Mouse (Mus musculus) heart, embryonic 16.5 days (tissue): ENCODE data around the gene Shank2. TPM values are rescaled to one million over a fixed set of nuclear protein-coding genes. Genes with fewer than 3 reads are reported as not detected.

Experiments used
- ATAC-seq: fragments of 200-750 bp; cut with Nextera tagmentation; replicated peaks from 2 replicates; pipeline ENCODE4 v1.8.0; 2017; ENCODE audit warnings: moderate number of reproducible peaks; ENCODE audit not compliant: insufficient read depth, low FRiP score; ENCODE audit errors: extremely low read depth
- H3K27ac ChIP-seq: fragments of 300-500 bp; sonication (generic); 2 replicates; pipeline ENCODE4 v1.5.1; 2014; ENCODE audit warnings: mild to moderate bottlenecking, low read length, control low read depth, moderate library complexity
- H3K27me3 ChIP-seq: fragments of 300-500 bp; sonication (generic); 2 replicates; pipeline ENCODE4 v1.6.1; 2014; ENCODE audit warnings: low read length, mixed read lengths; ENCODE audit not compliant: control insufficient read depth, insufficient read depth
- H3K36me3 ChIP-seq: fragments of 300-500 bp; sonication (generic); 2 replicates; pipeline ENCODE4 v1.6.1; 2014; ENCODE audit not compliant: control insufficient read depth, insufficient read depth
- H3K4me1 ChIP-seq: fragments of 300-500 bp; sonication (generic); 2 replicates; pipeline ENCODE4 v1.6.1; 2014; ENCODE audit warnings: low read length, mixed read lengths; ENCODE audit not compliant: control insufficient read depth, insufficient read depth
- H3K4me2 ChIP-seq: fragments of 300-500 bp; sonication (generic); 2 replicates; pipeline ENCODE4 v1.6.1; 2014; ENCODE audit warnings: low read depth, mild to moderate bottlenecking, control low read depth, low read length
- H3K4me3 ChIP-seq: fragments of 300-500 bp; sonication (generic); 2 replicates; pipeline ENCODE4 v1.5.1; 2014; ENCODE audit warnings: mild to moderate bottlenecking, control low read depth, low read length
- H3K9ac ChIP-seq: fragments of 300-500 bp; sonication (generic); 2 replicates; pipeline ENCODE4 v1.6.1; 2014; ENCODE audit warnings: low read length, control low read depth
- H3K9me3 ChIP-seq: fragments of 300-500 bp; sonication (generic); replicated peaks from 2 replicates; pipeline ENCODE4 v1.6.1; 2016; ENCODE audit warnings: low read length; ENCODE audit not compliant: control insufficient read depth
- WGBS: fragments of 180-500 bp; shearing (Covaris S2); extraction: QIAGEN DNeasy Blood & Tissue Kit; methylation state at CpG from one replicate; pipeline ENCODE4 v1.1.7; 2014; 5-methylcytosine and 5-hydroxymethylcytosine counted together
- polyA plus RNA-seq: library from polyadenylated mRNA; unstranded; fragments of >200 nt; fragmentation: Nextera tagmentation; extraction: Ambion mirVana; gene quantifications from 2 replicates; pipeline ENCODE4 v1.2.1, GENCODE M21; 2015

Gene Shank2
- polyA plus RNA-seq, 1 experiment from 2014 or later: 0.79 TPM

DNA sequence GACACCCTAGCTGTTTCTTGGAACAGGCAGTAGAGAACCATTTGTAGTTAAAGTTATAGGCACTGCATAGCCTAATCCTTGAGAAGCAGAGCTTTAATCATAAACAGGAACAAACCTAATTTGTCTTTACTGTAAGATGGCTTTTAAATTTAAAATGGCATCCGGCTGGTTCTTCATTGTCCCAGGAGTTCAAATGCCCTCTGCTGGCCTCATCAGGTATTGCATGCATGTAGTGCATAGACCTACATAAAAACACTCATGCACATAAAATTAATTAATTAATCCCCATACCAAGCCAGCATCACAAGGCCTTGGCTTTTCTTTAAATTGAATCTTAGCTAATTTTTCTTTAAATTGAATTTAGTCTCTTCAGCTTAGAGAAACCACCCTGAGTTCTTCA lies 76.9 kb downstream of the Shank2 start:
- H3K4me3 ChIP-seq: no peak overlapping the region
- H3K9me3 ChIP-seq: peaks cover 2% of the 10 kb centered on the region; the same call in 1 of the 2 replicates
- 79% methylated on average over 1 of the region's 1 CpGs for WGBS
- no peak overlapping the region for H3K4me2 ChIP-seq
- H3K4me1 ChIP-seq: no peaks in the 10 kb centered on the region
- no peaks in the 10 kb centered on the region for H3K36me3 ChIP-seq
- H3K9ac ChIP-seq: no peak overlapping the region
- H3K27me3 ChIP-seq: no peaks in the 10 kb centered on the region
- H3K27ac ChIP-seq: no peak overlapping the region
- ATAC-seq: no peak

DNA sequence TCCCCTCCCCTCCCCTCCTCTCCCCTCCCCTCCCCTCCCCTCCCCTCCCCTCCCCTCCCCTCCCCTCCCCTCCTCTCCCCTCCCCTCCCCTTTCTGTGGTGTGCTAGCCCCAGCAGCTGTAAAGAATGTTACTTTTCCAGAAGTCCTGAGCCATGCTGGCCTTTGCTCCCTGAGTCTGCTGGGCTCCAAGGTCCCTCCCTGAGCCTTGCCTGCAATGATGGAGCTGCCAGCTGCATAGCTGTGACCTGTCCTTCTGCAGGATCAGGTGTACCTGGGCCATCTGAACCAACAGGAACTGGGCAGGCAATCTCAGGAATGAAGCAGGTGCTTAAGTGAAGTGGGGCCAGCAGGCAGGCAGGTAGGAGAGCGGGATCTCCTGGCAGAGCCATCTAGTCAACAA lies 78.1 kb downstream of the Shank2 start:
- H3K9ac ChIP-seq: no peak overlapping the region
- 95% methylated on average over 1 of the region's 1 CpGs for WGBS
- H3K27me3 ChIP-seq: no peaks in the 10 kb centered on the region
- no peak overlapping the region for H3K4me3 ChIP-seq
- peaks cover 2% of the 10 kb centered on the region; the same call in 1 of the 2 replicates for H3K9me3 ChIP-seq
- no peak overlapping the region for H3K4me2 ChIP-seq
- H3K27ac ChIP-seq: no peak overlapping the region
- H3K4me1 ChIP-seq: no peaks in the 10 kb centered on the region
- no peak for ATAC-seq
- H3K36me3 ChIP-seq: no peaks in the 10 kb centered on the region

DNA sequence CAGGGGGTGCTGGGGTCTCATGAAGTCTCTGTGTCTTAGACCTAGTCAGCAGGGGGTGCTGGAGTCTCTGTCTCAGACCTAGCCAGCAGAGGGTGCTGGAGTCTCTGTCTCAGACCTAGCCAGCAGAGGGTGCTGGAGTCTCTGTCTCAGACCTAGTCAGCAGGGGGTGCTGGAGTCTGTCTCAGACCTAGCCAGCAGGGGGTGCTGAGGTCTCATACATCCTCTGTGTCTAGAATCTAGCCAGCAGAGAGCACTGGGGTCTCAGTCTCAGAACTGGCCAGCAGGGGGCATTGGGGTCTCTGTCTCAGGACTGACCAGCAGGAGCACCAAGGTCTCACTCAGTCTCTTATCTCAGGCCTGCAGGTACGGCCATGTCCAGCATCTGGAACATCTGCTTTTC lies 79.7 kb downstream of the Shank2 start:
- Histone ChIP-seq H3K36me3 (no peaks in the 10 kb centered on the region), H3K4me3 (no peak overlapping the region), H3K4me2 (no peak overlapping the region), H3K4me1 (no peaks in the 10 kb centered on the region), H3K9me3 (peaks cover 2% of the 10 kb centered on the region; the same call in 1 of the 2 replicates), H3K27ac (no peak overlapping the region), H3K9ac (no peak overlapping the region), H3K27me3 (no peaks in the 10 kb centered on the region)
- no peak for ATAC-seq
- WGBS: 67% methylated on average over 1 of the region's 1 CpGs

DNA sequence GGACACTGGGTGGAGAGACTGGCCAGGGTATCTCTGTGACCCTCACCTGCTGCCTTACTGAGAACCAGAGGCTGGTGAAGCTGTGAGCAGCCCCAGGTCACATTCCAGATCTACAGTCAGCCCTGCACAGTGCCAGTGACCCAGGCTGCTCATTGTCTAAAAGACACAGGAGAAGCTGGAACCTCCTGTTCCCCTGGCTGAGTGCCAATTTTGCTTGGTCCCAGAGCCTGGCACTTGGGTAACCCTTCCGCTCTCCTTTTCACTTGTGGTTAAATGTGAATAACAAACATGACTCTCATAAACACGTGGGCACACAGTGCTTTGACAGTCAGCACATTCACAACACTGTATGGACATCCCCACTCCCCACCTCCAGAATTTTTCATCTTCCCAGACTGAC lies 80.2 kb downstream of the Shank2 start:
- Histone ChIP-seq H3K9ac (no peak overlapping the region), H3K9me3 (peaks cover 2% of the 10 kb centered on the region; the same call in 1 of the 2 replicates), H3K4me2 (no peak overlapping the region), H3K27ac (no peak overlapping the region), H3K4me3 (no peak overlapping the region), H3K36me3 (no peaks in the 10 kb centered on the region), H3K27me3 (no peaks in the 10 kb centered on the region), H3K4me1 (no peaks in the 10 kb centered on the region)
- WGBS: 76% methylated on average over 2 of the region's 2 CpGs
- no peak for ATAC-seq

DNA sequence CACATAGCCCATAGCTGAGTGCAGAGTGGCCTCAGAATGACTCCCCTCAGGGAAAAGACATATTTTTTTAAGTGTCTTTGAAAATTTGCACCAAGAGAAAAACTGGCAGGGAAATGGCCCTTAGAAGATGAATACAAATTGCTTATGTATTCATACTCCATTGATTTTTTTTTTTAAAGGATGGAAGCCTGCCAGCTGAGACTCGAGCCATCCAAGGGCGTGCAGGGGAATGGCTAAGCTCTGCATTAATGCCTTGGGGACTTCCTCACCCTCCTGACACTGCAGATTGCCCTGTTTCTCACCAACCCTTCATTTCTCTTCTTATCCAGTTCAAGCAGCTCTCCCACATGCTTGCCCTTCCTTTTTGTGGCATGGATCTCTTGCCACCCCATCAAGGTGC lies 85.5 kb downstream of the Shank2 start:
- no peaks in the 10 kb centered on the region for H3K36me3 ChIP-seq
- H3K4me2 ChIP-seq: no peak overlapping the region
- H3K9ac ChIP-seq: no peak overlapping the region
- 40% methylated on average over 2 of the region's 2 CpGs for WGBS
- no peaks in the 10 kb centered on the region for H3K4me1 ChIP-seq
- H3K27ac ChIP-seq: no peak overlapping the region
- H3K9me3 ChIP-seq: peaks cover 2% of the 10 kb centered on the region; the same call in 1 of the 2 replicates
- H3K27me3 ChIP-seq: peaks cover 3% of the 10 kb centered on the region; the same call in 1 of the 2 replicates
- ATAC-seq: no peak
- H3K4me3 ChIP-seq: no peak overlapping the region

DNA sequence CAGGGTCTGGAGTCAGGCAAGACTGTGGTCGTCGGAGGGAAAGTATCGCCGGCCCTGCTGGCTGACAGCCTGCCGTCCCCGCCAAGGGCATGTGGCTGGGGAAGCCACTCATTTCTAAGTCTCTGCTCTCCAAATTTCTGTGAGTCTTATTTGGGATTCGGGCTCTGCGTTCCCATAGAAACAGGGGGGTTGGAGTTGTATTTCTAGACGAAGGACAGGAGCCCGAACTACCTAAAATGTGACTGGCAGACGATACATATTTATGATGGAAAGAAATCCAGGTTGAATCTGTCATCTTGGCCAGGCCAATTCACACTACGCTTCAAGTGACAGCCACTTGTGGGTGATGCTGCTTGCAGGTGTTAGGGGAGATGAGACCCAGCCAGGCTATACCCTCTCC lies 92.4 kb downstream of the Shank2 start:
- ATAC-seq: no peak
- WGBS: 77% methylated on average over 12 of the region's 12 CpGs
- H3K27ac ChIP-seq: no peak overlapping the region
- peaks cover 2% of the 10 kb centered on the region; the same call in 1 of the 2 replicates for H3K27me3 ChIP-seq
- no peaks in the 10 kb centered on the region for H3K9me3 ChIP-seq
- H3K4me3 ChIP-seq: no peak overlapping the region
- H3K4me1 ChIP-seq: no peaks in the 10 kb centered on the region
- no peak overlapping the region for H3K9ac ChIP-seq
- no peak overlapping the region for H3K4me2 ChIP-seq
- H3K36me3 ChIP-seq: no peaks in the 10 kb centered on the region

DNA sequence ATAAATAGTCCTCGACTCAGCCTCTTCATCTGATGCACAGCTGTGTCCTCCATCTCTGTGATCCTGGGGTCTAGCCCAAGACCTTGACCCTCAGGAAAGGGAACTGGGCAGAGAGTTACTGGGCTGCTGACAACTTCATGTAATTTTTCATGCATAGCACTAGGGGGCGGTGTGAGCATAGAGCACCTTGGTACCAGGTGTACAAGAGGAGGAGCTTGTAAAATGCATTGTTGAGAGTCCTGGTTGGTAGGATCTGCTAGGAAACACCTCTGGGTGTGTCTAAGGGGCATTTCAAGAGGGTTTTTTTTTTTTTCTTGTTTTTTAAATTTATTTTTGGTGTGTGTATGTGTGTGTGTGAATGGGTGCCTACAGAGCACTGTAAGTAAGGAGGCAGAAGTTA lies 95.6 kb downstream of the Shank2 start:
- H3K27me3 ChIP-seq: no peaks in the 10 kb centered on the region
- H3K4me1 ChIP-seq: no peaks in the 10 kb centered on the region
- H3K9ac ChIP-seq: no peak overlapping the region
- H3K4me3 ChIP-seq: no peak overlapping the region
- ATAC-seq: no peak
- no peak overlapping the region for H3K27ac ChIP-seq
- H3K4me2 ChIP-seq: no peak overlapping the region
- 3% methylated on average over 2 of the region's 2 CpGs for WGBS
- no peaks in the 10 kb centered on the region for H3K36me3 ChIP-seq
- no peaks in the 10 kb centered on the region for H3K9me3 ChIP-seq

DNA sequence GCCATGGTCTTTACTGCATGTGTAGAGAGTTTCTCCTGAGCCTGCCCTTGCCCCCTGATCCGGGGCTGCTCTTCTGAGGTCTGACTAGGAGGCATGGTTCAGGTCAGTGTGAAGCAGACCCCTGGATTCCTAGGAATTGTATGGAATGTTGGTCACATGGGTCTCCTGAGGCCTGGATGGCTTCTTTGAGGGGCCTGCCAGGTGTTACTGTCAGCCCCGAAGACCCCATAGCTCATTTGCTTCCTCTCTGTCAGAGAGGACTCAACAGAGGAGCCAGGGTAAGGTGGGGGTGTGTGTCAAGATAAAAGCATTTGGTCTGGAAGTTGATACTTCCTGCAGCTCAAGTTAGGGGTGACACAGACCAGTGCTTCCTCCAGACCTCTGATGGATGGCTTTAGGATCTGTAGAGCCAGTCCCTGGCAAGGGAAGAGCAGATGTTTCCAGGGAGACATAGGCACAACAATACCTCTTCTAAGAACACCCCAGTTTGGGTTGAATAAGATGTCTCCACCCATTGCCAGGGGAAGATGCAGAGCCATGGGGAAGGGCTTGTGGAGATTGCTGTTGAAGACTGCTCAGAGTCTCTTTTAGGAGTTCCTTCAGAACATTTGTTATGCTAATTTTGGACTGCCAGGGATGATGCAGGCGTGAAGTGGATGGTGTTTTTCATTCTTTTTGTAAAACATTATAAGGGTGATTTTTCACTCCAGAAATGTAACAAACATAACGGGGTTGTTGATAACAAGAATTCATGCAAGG lies 100.7 kb downstream of the Shank2 start:
- Histone ChIP-seq H3K4me3 (no peak overlapping the region), H3K36me3 (no peaks in the 10 kb centered on the region), H3K4me1 (no peaks in the 10 kb centered on the region), H3K27ac (no peak overlapping the region), H3K4me2 (no peak overlapping the region), H3K9ac (no peak overlapping the region), H3K9me3 (no peaks in the 10 kb centered on the region), H3K27me3 (no peaks in the 10 kb centered on the region)
- ATAC-seq: no peak
- 41% methylated on average over 4 of the region's 4 CpGs for WGBS

DNA sequence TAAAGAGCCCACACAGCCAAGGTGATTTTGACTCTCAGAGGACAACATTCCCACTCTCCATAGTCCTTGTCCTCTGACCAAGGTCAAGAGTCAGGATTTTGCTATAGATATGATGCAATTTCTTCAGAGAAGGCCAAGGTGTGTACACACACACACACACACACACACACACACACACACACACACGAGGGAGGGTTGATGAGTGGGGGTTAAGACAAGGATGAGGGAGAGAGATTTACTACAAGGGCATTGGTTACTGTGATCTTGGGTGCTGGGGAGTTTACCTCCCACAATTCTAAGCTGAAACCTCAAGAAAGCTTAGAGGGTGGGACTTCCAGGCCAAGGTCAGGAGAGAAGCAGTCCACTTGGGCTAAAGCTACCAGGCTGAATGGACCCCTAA lies 104.2 kb downstream of the Shank2 start:
- Histone ChIP-seq H3K36me3 (no peaks in the 10 kb centered on the region), H3K27me3 (no peaks in the 10 kb centered on the region)

More for the DNA sequence above, 104.2 kb downstream of the Shank2 start:
- Histone ChIP-seq H3K4me3 (no peak overlapping the region), H3K9me3 (no peaks in the 10 kb centered on the region), H3K27ac (no peak overlapping the region), H3K4me1 (no peaks in the 10 kb centered on the region), H3K9ac (no peak overlapping the region), H3K4me2 (no peak overlapping the region)
- no peak for ATAC-seq
- WGBS: 47% methylated on average over 1 of the region's 1 CpGs
